Mouse (Mus musculus) monocyte, adult 2 months (primary cell): ENCODE measurements around the gene Chtop.
A peak's percentile ranks its signal among the peaks of the same experiment; 100 is the strongest.

Source experiments
- DNase-seq, 2 experiments: peaks; one replicate each; pipeline ENCODE4 v3.0.0; 2022; ENCODE audit warnings: low spot score in 2 of 2, low read depth in 1 of 2

Gene Chtop

DNA sequence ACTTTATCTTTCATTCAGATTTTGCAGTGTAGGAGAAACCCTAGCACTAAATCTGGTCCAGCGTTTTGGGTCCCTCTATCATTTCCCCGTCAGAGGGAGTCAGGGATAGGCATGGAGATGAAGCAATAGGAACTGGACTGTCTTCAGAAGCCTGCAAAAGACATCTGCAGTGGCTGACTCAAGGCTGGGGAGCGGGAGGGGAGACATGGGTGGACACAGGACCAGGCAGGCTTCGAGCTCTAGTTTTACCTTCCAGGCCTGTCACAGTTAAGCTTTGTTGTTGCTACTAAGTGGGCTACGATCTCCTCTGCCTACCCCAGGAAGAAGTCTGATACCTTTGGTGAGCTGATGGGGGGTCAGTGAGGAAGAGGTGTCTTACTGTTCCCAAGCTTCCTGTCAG, 3.0 kb upstream of the Chtop start:
- DNase-seq = no peak

DNA sequence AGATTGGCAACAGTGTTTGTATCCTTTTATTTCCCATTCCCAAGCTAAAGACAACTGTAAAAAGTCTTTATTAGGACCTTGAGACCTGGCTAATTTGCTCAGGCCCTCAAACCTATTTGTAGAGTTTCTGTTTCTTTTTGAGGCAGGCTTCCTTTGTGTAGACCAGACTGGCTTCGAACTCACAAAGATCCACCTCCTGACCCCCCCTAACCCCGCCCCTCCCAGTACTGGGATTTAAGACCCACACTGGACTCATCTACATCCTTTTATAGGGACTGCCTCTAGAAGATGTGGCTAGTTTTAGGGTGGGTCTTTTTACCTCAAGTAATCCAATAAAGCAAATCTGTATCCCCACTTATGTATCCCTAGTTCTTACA, 437 bp upstream of the Chtop start:
- no peak for DNase-seq

DNA sequence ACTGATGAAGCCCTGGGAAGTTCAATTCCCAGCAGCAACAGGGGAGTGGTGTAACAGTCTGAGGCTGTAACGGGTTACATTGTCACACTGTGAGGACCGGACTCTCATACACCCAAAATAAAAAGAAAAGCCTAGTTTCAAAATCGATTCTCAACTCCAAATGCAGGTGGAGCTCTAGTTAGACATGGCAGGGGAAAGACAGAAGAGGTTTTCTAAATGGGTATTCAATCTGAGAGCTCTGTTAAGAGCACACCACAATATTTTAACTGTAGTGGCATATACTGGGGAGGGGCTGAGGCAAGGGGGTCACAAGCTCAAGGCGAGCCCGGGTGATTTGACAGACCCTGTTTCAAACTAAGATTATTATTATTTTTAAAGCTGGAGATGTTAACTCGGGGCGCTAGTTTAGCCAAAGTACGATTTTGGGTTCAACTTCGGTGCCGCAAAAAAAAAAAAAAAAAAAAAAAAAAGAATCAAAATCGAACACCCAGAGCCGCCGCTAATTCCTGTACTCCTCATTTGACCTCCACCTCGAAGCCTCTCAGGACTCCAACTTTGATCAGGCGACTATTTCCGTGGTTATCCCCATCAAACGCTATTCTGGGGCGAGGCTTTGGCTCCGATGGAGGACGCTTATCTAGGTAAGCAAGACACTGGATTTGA, 880 bp downstream of the Chtop start:
- no peak for DNase-seq

DNA sequence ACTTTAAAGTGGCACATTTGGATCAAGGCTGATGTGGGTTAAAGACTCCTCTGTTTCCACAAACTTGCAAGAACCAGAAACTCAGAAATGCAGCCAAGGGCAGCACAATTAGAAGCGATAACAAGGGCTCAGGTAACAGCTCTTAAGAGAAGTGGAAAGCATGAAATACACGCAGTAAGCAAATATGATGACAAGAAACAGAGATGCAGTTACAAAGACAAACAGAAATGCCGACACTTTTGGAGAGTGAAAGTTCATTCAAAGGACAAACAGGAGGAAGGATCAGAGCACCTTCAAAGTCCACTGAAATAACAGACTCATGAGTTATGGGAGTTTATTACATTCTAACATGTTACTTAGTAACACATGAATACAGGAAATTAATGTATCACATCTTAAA, 2.9 kb downstream of the Chtop start:
- DNase-seq = no peak

DNA sequence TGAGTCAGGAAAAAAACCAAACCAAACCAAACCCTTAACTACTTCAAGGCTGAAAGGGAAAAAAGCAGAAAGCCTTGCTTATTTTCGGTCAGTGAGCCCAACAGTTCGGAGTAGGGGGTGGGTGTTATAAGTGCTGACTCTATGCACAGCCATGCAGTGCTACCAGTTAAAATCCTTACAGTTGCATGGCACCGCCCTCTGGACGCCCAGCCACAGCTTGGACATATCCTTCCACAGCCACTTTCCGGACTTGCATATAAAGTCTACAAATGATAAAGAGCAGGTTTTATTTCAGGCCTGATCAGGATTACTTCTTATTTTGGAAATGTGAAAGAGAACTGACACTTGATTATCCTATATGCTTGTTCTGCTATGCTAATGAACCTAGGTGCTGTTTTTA, 4.1 kb downstream of the Chtop start:
- no peak for DNase-seq

DNA sequence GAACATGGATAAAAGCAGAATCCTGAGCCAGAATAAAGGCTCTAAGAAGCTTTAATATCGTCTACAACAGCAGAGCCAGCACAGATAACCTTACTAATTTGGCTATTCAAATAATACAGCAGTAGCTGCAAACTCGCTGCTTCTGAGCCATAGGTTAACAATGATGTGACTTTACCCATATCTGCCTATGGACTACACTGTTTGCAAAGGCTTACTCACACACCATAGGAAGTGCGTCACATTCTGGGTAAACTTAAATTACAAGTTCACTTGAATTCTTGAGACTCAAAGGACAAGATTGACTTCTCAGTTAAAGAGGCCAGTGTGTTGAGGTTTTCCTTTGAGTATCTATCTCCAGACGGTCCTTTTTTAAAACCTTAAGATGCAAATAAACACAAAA, 5.9 kb downstream of the Chtop start:
- DNase-seq = no peak

DNA sequence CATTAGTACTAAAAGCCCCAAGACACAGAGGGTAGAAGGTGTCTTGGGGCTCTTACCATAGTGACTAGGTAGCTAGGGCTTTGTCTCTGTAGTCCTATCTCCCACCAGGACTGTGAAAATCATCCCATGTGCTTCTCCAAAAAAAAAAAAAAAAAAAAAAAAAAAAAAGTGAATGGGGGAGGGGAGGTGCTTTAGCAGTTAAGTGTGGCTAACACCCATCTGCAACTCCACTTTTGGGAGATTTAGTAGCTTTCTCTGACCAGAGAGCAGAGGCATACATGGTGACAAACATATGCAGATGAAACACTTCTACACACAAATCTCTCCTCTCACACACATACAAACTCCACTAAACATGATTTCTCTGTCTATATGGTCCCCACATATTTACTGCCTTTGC, 11.7 kb downstream of the Chtop start:
- no peak for DNase-seq

DNA sequence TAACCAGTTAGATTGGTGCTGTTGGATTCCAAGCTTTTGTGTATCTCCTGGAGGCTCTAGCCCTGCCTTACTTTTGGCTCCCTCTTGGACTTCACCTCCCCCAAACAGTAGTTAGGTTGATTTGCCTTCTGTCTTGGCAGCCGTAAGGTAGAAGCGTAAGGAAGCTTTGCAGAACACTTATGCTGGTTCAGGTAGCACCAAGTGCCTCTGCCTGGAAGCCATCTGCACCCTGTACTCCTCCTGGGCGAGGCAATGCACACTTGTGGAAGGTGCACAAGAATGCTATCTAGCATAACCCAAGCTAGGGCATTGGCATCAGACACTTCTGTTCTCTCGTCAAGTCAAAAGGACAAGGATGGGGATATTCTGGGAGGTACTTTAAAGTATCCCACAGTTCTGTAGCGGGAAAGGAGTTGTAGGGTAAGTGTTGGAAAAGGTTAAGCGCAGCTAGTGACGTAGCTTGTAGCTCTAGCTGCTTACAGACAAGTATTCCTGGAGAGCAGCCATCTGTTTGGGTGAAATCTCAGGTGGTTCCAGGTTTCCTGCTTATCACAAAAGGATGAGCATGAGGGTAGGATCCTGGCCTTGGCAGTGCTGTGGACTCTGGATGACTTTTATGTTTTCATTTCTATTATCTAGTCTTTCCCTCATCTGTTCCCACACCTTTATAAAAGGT, 13.3 kb downstream of the Chtop start:
- no peak for DNase-seq

DNA sequence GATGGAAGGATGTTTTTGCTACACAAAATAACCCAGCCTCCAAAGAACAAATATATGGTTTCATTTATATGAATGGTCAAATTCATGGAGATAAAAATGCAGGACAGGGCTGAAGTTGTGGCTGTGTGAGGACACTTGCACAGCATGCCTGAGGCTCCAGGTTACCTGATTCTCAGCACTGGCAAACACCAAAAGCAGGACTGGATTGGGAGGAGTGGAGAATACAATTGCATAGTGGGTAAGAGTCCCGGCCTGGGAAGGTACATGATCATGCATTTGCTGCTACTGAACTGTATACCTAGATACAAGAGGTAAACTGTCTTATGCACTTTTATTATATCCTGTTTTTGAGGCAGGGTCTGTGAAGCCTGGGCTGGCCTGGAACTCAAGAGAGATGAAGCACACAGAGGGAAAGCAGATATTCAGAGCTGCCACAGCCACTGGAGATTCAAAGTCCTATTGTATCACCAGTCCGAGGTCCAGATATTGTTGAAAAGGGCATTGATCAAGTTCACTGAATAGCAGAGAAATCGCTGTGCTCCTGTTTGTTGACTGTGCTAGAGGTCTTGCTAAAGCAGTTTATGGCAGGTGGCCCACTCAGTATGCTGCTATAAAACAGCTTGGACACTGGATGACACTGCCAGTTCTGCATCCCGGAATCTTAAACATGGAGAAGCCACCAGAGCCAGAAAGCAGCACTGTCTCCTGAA, 15.3 kb downstream of the Chtop start:
- DNase-seq = no peak

DNA sequence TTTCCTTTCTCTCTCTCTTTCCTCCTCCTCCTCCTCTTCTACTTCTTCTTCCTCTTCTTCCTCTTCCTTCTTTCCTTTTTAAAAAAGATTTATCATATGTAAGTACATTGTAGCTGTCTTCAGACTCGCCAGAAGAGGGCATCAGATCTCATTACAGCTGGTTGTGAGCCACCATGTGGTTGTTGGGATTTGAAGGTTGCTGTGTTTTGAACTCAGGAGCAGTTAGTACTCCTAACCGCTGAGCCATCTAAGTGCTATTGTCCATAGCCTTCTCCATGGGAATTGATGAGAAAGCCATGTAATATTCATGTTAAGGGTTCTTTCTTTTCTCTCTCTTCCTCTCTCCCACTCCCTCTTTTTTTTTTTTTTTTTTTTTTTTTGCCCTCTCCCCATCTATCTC, 17.9 kb downstream of the Chtop start:
- peak in 1 of 2 experiments; percentile 24 for DNase-seq

DNA sequence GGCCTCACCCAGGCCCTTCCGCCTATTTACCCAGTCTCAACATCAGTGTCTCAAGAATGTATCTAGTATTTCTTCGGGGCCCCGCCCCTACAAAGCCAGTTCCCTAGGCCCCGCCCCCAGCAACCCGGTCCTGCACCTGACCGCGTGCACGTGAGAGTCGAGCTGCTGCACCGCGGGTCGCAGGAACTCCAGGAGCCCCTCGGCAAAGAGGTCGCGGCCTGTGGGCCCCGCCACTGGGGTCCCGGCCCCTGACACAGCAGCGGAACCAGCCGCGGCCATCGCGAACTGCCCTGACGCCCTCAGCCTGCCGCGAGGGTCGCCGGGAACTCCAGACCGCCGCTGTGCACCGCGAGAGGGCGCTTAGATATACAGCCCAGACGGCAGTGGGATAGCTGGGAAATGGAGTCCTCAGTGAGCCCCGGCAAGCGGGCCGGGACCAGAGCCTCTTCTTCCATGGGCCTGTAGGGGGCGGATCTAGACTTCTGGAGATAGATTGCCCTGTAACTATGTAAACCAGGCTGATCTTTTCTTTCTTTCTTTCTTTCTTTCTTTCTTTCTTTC, 18.5 kb downstream of the Chtop start, which contains the start of gene Snapin:
Gene Snapin, minus strand, starts transcription at position 338 of the 561 bp plus-strand sequence.
- DNase-seq = peak; percentile 91 to 95

DNA sequence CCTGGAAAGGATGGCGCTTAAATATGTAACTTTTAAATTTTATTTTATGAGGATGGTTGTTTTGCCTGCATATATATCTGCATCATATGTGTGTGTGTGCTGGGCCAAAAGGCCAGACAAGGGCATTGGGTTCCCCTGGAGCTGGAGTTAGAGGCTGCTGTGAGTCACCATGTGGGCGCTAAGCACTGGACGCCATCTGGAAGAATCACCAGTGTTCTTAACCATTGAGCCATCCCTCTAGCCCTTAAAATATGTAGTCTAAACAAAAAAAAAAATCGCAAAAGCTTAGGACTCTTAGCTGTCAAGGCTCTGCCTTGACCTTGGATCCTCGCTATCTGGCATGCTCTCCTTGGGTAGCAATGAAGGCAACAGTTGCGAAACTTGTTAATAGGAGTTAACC, 20.7 kb downstream of the Chtop start:
- DNase-seq = no peak

DNA sequence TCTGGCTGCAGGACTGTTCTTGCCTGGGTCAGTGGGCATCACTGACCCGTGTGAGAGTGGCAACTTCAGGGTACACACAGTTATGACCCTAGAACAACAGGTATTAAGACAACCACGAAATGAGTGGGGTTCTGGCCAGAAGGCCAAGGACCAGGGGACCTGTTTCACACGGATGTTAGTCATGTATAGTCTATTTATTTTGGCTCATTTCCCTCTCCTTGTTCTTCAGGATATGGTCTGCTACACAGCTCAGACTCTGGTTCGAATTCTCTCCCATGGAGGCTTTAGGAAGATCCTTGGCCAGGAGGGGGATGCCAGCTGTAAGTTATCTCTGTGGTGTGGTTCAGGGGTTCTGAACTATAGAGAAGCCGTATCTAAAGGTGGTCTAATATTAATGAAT, 22.3 kb downstream of the Chtop start:
- DNase-seq = no peak

DNA sequence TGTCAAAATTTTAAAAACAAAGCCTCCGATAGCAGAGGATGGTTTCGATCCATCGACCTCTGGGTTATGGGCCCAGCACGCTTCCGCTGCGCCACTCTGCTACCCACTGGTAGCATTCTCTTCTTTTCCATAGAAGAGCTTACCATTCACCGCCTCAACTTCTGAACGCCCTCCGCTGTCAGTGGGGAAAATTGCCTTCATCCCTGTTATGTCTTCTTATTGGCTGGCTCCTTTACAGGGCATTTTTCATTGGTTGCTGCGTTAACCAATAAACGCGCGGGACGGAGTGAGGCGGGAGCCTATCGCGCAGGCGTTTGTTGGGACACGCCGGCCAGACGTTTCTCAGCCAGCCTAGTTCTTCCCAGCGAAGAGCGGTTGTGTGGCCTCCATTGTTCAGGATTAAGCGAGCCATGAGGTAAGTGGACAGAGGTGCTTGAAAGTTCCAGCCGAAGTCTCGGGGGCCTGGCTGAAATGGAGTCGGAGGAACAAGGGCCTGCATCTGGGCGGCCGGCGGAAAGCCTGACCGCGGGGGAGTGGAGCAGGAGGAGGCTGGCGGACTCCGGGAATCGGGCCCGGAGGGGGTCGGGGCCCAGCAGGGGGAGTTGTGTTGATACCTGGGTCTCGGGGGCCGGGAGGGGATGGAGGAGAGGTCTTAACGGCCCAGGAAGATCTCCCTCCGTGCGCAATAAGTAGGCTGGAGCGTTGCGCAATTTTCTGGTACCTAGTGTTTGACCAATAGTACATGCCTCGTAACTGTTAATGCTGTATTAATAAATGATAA, 33.3 kb downstream of the Chtop start, which contains the start of gene Ilf2:
Gene Ilf2, plus strand, starts transcription at position 296 of the 781 bp plus-strand sequence.
- peak; percentile 87 to 93 for DNase-seq

DNA sequence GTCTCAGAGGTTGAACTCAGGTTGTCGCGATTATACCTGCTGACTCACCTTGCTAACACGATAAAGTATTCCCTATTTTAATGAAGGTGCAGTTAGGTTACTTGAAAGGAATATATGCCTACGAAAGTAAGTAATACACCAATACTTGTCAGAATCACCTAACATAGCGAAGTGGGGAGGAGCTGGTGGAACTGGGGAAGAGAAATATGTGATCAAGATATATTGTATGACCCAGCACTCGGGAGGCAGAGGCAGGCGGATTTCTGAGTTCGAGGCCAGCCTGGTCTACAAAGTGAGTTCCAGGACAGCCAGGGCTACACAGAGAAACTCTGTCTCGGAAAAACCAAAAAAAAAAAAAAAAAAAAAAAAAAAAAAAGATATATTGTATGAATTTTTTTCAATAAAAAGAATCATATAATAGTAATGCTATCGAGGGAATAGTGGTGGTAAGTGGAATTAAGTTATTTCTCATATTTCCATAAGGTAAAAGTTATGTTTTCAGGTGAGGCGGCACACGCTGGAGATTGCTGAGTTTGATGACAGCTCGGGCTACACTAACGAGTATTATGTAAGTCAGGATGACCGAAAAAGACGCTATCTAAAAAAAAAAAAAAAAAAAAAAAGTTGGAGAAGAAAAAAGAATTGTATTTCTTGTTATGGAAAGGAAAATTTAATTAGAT, 34.0 kb downstream of the Chtop start:
- DNase-seq = no peak

DNA sequence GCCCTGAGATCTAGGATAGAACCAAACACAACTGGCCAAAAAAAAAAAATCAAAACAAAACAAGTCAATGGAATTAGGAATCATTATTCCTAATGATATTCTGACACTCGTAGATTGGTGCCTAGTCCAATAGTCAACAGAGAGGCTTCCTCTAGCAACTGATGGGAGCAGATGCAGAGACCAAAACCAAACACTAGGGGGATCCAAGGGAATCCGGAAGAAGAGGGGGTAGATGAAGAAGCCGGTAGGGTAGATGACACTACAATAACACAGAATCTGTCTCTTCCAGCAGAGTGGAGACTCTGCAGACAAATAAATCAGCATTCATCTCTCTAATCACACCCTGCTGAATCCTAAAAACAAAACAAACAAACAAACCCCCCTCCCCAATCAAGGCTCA, 37.1 kb downstream of the Chtop start:
- peak; percentile 30 to 37 for DNase-seq

DNA sequence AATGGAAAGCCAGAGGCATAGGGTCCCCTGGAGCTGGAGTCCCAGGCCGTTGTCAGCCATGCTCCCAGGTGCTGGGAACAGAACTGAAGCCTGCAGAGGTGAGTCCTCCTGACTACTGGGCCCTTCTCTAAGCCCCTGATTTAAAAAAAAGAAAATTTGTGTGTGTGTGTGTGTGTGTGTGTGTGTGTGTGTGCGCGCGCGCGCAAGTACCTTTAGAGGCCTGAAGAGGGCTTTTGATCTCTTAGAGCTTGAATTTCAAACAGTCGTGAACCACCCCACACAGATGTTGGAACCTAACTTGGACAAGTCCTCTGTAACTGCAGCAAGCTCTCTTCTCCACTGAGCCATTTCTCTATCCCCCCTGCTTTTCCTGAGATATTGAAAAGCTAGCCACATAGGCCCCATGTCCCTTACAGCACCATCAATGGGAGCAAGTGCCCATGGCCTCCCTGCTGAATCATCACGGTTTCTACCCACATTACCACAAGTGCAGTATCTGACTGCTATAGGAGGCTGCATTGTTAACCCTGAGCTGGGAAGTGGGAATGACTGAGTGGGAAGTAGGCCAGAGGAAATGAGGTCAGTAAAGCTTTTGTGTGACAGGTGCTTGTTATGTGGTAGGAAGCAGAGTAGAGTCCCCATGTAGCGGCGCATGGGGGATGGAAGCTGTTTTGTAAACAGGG, 41.5 kb downstream of the Chtop start:
- DNase-seq = no peak

DNA sequence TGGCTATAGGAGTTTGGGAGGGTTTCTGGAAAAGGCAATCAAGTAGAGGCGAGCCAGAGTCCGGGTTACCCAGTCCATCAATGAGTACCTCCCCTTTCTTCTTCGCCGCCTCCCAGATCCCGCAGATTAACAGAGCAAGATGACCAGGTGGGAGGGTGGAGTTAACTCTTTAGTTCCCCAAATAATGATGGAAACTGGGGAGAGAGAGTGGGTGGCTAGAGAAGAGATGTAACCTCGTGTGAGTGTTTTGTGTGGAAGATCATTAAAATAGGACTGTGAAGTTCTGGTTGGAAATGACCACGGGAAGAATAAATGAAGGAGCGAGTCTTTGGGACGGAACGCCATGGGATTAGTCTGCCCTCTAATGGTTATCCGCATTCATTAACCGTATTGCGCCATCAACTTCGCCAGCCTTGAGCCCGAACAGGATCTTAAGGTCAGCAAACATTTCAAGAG, 43.0 kb downstream of the Chtop start:
- peak in 1 of 2 experiments; percentile 9 for DNase-seq

DNA sequence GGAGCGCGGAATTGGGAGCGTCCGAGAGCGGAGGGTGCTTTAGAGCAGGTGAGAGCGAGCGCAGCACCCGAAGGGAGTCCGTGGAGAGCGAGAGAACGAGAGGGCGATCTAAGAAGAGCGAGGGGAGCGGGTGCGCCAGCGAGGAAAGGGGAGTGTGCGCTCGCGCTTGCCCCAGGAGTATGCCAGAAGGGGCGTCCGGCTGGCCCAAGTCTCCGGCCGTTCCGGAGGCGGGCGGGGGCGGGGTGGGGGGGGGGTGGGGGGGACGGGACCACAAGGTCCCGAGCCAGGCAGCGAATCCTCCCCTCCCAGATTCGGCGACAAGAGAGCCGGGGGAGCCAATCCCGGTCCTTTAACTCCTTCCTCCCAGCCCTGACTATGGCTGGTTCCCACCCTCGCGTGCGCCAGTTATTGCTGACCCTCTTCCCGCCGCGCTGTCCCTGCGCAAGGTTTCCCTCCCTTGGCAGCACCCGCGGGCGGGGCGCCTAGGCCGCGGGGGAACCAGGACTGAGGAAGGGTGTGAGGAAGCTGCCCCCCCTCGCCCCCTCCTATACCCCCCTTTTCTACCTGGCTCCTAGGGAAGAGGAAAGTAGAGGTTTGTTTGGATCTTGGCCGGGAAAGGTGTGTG, 43.5 kb downstream of the Chtop start, which contains the start of gene Npr1:
Gene Npr1, minus strand, starts transcription at position 181 of the 625 bp plus-strand sequence.
- DNase-seq = no peak
